Mouse (Mus musculus): ENCODE measurements around the gene Trmo. TPM values are rescaled to one million over a fixed set of nuclear protein-coding genes. Genes with fewer than 3 reads are reported as not detected.

Gene Trmo
- polyA plus RNA-seq, 1 experiment, result 8.1 TPM

GRCm38 (mm10) chr4:46346221-46346620, 43.0 kb downstream of the Trmo start:
- no peak for TF ChIP-seq CTCF (IDR thresholded peaks at IDR 0.05; ENCODE audit: borderline replicate concordance, extremely low read depth, insufficient read depth, insufficient read length)
- no peak for TF ChIP-seq POLR2A (IDR thresholded peaks at IDR 0.05; ENCODE audit: borderline replicate concordance, extremely low read depth, insufficient read depth, insufficient read length, poor library complexity, severe bottlenecking)
- no peak for DNase-seq (ENCODE audit: low read depth)

- no peak for TF ChIP-seq POLR2A (IDR thresholded peaks at IDR 0.05; ENCODE audit: borderline replicate concordance, extremely low read depth, insufficient read depth, insufficient read length, poor library complexity, severe bottlenecking)
- TF ChIP-seq CTCF (IDR thresholded peaks at IDR 0.05; ENCODE audit: borderline replicate concordance, extremely low read depth, insufficient read depth, insufficient read length), result no peak
- DNase-seq (ENCODE audit: low read depth), result no peak
These were observed 43.5 kb downstream of the Trmo start for GRCm38 (mm10) chr4:46345773-46346100.

- peak; percentile 23 for DNase-seq (ENCODE audit: low read depth)
- TF ChIP-seq CTCF (IDR thresholded peaks at IDR 0.05; ENCODE audit: borderline replicate concordance, extremely low read depth, insufficient read depth, insufficient read length) (no peak), POLR2A (IDR thresholded peaks at IDR 0.05; ENCODE audit: borderline replicate concordance, extremely low read depth, insufficient read depth, insufficient read length, poor library complexity, severe bottlenecking) (no peak)
These were observed 44.0 kb downstream of the Trmo start for GRCm38 (mm10) chr4:46345056-46345772.

- no peak for TF ChIP-seq CTCF (IDR thresholded peaks at IDR 0.05; ENCODE audit: borderline replicate concordance, extremely low read depth, insufficient read depth, insufficient read length)
- TF ChIP-seq POLR2A (IDR thresholded peaks at IDR 0.05; ENCODE audit: borderline replicate concordance, extremely low read depth, insufficient read depth, insufficient read length, poor library complexity, severe bottlenecking), result no peak
- peak; percentile 61 for DNase-seq (ENCODE audit: low read depth)
These were observed 44.9 kb downstream of the Trmo start for GRCm38 (mm10) chr4:46344288-46344687.

- DNase-seq (ENCODE audit: low read depth), result no peak
- no peak for TF ChIP-seq CTCF (IDR thresholded peaks at IDR 0.05; ENCODE audit: borderline replicate concordance, extremely low read depth, insufficient read depth, insufficient read length)
- no peak for TF ChIP-seq POLR2A (IDR thresholded peaks at IDR 0.05; ENCODE audit: borderline replicate concordance, extremely low read depth, insufficient read depth, insufficient read length, poor library complexity, severe bottlenecking)
These were observed 45.5 kb downstream of the Trmo start, which contains the start of gene Foxe1 for GRCm38 (mm10) chr4:46343596-46344260. Foxe1 (plus strand) TSS chr4:46343609.

GRCm38 (mm10) chr4:46342711-46343286, 46.4 kb downstream of the Trmo start:
- peak; percentile 27 for DNase-seq (ENCODE audit: low read depth)

GRCm38 (mm10) chr4:46341831-46342680, 47.2 kb downstream of the Trmo start:
- no peak for TF ChIP-seq POLR2A (IDR thresholded peaks at IDR 0.05; ENCODE audit: borderline replicate concordance, extremely low read depth, insufficient read depth, insufficient read length, poor library complexity, severe bottlenecking)
- no peak for TF ChIP-seq CTCF (IDR thresholded peaks at IDR 0.05; ENCODE audit: borderline replicate concordance, extremely low read depth, insufficient read depth, insufficient read length)
- DNase-seq (ENCODE audit: low read depth), result no peak

More at GRCm38 (mm10) chr4:46342711-46343286, 46.4 kb downstream of the Trmo start:
- TF ChIP-seq POLR2A (IDR thresholded peaks at IDR 0.05; ENCODE audit: borderline replicate concordance, extremely low read depth, insufficient read depth, insufficient read length, poor library complexity, severe bottlenecking), result no peak
- no peak for TF ChIP-seq CTCF (IDR thresholded peaks at IDR 0.05; ENCODE audit: borderline replicate concordance, extremely low read depth, insufficient read depth, insufficient read length)

GRCm38 (mm10) chr4:46339584-46339983, 49.7 kb downstream of the Trmo start:
- DNase-seq (ENCODE audit: low read depth), result peak; percentile 12
- TF ChIP-seq CTCF (IDR thresholded peaks at IDR 0.05; ENCODE audit: borderline replicate concordance, extremely low read depth, insufficient read depth, insufficient read length), result no peak
- no peak for TF ChIP-seq POLR2A (IDR thresholded peaks at IDR 0.05; ENCODE audit: borderline replicate concordance, extremely low read depth, insufficient read depth, insufficient read length, poor library complexity, severe bottlenecking)

GRCm38 (mm10) chr4:46339026-46339425, 50.2 kb downstream of the Trmo start:
- TF ChIP-seq POLR2A (IDR thresholded peaks at IDR 0.05; ENCODE audit: borderline replicate concordance, extremely low read depth, insufficient read depth, insufficient read length, poor library complexity, severe bottlenecking), result no peak
- no peak for TF ChIP-seq CTCF (IDR thresholded peaks at IDR 0.05; ENCODE audit: borderline replicate concordance, extremely low read depth, insufficient read depth, insufficient read length)
- no peak for DNase-seq (ENCODE audit: low read depth)

GRCm38 (mm10) chr4:46337990-46338389, 51.2 kb downstream of the Trmo start:
- TF ChIP-seq POLR2A (IDR thresholded peaks at IDR 0.05; ENCODE audit: borderline replicate concordance, extremely low read depth, insufficient read depth, insufficient read length, poor library complexity, severe bottlenecking), result no peak
- no peak for TF ChIP-seq CTCF (IDR thresholded peaks at IDR 0.05; ENCODE audit: borderline replicate concordance, extremely low read depth, insufficient read depth, insufficient read length)

GRCm38 (mm10) chr4:46335846-46336245, 53.4 kb downstream of the Trmo start:
- DNase-seq (ENCODE audit: low read depth), result peak; percentile 13
- TF ChIP-seq POLR2A (IDR thresholded peaks at IDR 0.05; ENCODE audit: borderline replicate concordance, extremely low read depth, insufficient read depth, insufficient read length, poor library complexity, severe bottlenecking) (no peak), CTCF (IDR thresholded peaks at IDR 0.05; ENCODE audit: borderline replicate concordance, extremely low read depth, insufficient read depth, insufficient read length) (no peak)

More at GRCm38 (mm10) chr4:46337990-46338389, 51.2 kb downstream of the Trmo start:
- DNase-seq (ENCODE audit: low read depth), result no peak

Data from brain, embryonic 14.5 days (tissue).